Mouse (Mus musculus) NIH3T3 (cell line): ENCODE data around the gene Eif5a.
"Not testable (repeated sequence)": the region's sequence is repeated elsewhere in the genome, so short reads cannot be mapped to it uniquely, and the experiment has no call there.

Source experiments
- DNase-seq: peaks from one replicate; pipeline ENCODE4 v3.0.0-alpha.2; 2012; ENCODE audit warnings: low read depth

Gene Eif5a

GRCm38 (mm10) chr11:69945997-69946891, 24.5 kb upstream of the Eif5a start:
- DNase-seq = no peak

GRCm38 (mm10) chr11:69945216-69945615, 23.5 kb upstream of the Eif5a start:
- DNase-seq = no peak

- DNase-seq = no peak
Measured at GRCm38 (mm10) chr11:69940962-69941361, 19.2 kb upstream of the Eif5a start.

- no peak for DNase-seq
Measured at GRCm38 (mm10) chr11:69939731-69940130, 18.0 kb upstream of the Eif5a start.

GRCm38 (mm10) chr11:69939181-69939580, 17.4 kb upstream of the Eif5a start:
- DNase-seq = no peak

GRCm38 (mm10) chr11:69938401-69938979, 16.7 kb upstream of the Eif5a start:
- no peak for DNase-seq

GRCm38 (mm10) chr11:69937834-69938233, 16.1 kb upstream of the Eif5a start:
- no peak for DNase-seq

GRCm38 (mm10) chr11:69937385-69937784, 15.6 kb upstream of the Eif5a start:
- DNase-seq = peak; percentile 42

GRCm38 (mm10) chr11:69936714-69937347, 15.1 kb upstream of the Eif5a start:
- DNase-seq = no peak

- no peak for DNase-seq
Measured at GRCm38 (mm10) chr11:69936156-69936555, 14.4 kb upstream of the Eif5a start.

- no peak for DNase-seq
Measured at GRCm38 (mm10) chr11:69935137-69935879, 13.6 kb upstream of the Eif5a start, which contains the start of gene Ybx2. Gene Ybx2, plus strand, starts transcription at chr11:69935796.

- no peak for DNase-seq
Measured at GRCm38 (mm10) chr11:69934681-69935080, 12.9 kb upstream of the Eif5a start.

GRCm38 (mm10) chr11:69934169-69934568, 12.4 kb upstream of the Eif5a start:
- peak; percentile 95 for DNase-seq

GRCm38 (mm10) chr11:69933066-69933465, 11.3 kb upstream of the Eif5a start:
- DNase-seq = no peak

GRCm38 (mm10) chr11:69932254-69932653, 10.5 kb upstream of the Eif5a start:
- no peak for DNase-seq

GRCm38 (mm10) chr11:69931769-69932168, 10.0 kb upstream of the Eif5a start:
- no peak for DNase-seq

- no peak for DNase-seq
Measured at GRCm38 (mm10) chr11:69930967-69931537, 9.3 kb upstream of the Eif5a start.

GRCm38 (mm10) chr11:69930176-69930575, 8.4 kb upstream of the Eif5a start:
- not testable (repeated sequence) for DNase-seq

GRCm38 (mm10) chr11:69929712-69930111, 8.0 kb upstream of the Eif5a start:
- DNase-seq = no peak

- DNase-seq = no peak
Measured at GRCm38 (mm10) chr11:69927501-69927900, 5.7 kb upstream of the Eif5a start.

- peak; percentile 18 for DNase-seq
Measured at GRCm38 (mm10) chr11:69922796-69923195, 1.0 kb upstream of the Eif5a start.
